Mouse (Mus musculus): ENCODE data around the gene Rps6ka5. TPM values are rescaled to one million over a fixed set of nuclear protein-coding genes. Genes with fewer than 3 reads are reported as not detected.

The Rps6ka5 gene
- polyA plus RNA-seq, 1 experiment from 2014 or later = 7.0 TPM

DNA sequence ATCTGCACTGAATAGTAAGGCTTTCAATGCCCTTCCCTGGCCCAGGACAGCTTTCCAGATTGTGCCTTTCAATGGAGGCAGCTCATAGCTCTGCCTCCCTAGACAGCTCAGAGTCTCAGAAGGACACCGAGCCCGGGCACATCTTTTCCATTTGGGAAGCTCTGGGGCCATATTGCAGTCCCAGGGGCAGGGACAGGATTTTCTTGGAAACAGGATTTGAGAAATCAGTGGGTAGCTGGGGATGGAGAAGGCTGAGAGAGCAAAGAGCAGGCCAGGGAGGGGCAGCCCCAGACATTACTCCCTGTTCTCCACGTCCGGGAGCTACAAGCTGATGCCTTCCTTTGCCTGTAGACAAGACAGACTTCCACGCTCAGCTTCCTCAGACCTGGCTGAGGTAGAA, 197.1 kb downstream of the Rps6ka5 start:
- no peak overlapping the region for H3K4me3 ChIP-seq (ENCODE audit: low read depth, low read length)
- H3K27me3 ChIP-seq (ENCODE audit: control insufficient read depth, insufficient read depth, low read depth, low read length) = no peaks in the 10 kb centered on the region
- no peak overlapping the region for H3K4me2 ChIP-seq (ENCODE audit: low read length)
- H3K27ac ChIP-seq (ENCODE audit: low read length) = no peak overlapping the region
- WGBS = 88% methylated on average over 5 of the region's 5 CpGs
- H3K36me3 ChIP-seq (ENCODE audit: control insufficient read depth, insufficient read depth, low read length) = no peaks in the 10 kb centered on the region
- ATAC-seq = no peak
- no peak overlapping the region for H3K9ac ChIP-seq (ENCODE audit: low read depth, low read length)
- H3K4me1 ChIP-seq (ENCODE audit: control insufficient read depth, insufficient read depth, low read length) = peaks cover 8% of the 10 kb centered on the region; the same call in 1 of the 2 replicates
- H3K9me3 ChIP-seq (replicated peaks; ENCODE audit: control insufficient read depth, low read length, poor library complexity, severe bottlenecking) = no peaks in the 10 kb centered on the region

- 29% methylated on average over 8 of the region's 8 CpGs for WGBS
- Histone ChIP-seq H3K36me3 (ENCODE audit: control insufficient read depth, insufficient read depth, low read length) (no peaks in the 10 kb centered on the region), H3K4me1 (ENCODE audit: control insufficient read depth, insufficient read depth, low read length) (peaks cover 8% of the 10 kb centered on the region; the same call in 1 of the 2 replicates), H3K9me3 (replicated peaks; ENCODE audit: control insufficient read depth, low read length, poor library complexity, severe bottlenecking) (no peaks in the 10 kb centered on the region), H3K4me3 (ENCODE audit: low read depth, low read length) (no peak overlapping the region), H3K9ac (ENCODE audit: low read depth, low read length) (no peak overlapping the region), H3K27ac (ENCODE audit: low read length) (no peak overlapping the region), H3K4me2 (ENCODE audit: low read length) (no peak overlapping the region), H3K27me3 (ENCODE audit: control insufficient read depth, insufficient read depth, low read depth, low read length) (no peaks in the 10 kb centered on the region)
- ATAC-seq = no peak
Measured at GRCm38 (mm10) chr12:100529172-100529571, 197.6 kb downstream of the Rps6ka5 start.

- WGBS = 73% methylated on average over 3 of the region's 3 CpGs
Measured at GRCm38 (mm10) chr12:100528246-100528645, 198.5 kb downstream of the Rps6ka5 start.

DNA sequence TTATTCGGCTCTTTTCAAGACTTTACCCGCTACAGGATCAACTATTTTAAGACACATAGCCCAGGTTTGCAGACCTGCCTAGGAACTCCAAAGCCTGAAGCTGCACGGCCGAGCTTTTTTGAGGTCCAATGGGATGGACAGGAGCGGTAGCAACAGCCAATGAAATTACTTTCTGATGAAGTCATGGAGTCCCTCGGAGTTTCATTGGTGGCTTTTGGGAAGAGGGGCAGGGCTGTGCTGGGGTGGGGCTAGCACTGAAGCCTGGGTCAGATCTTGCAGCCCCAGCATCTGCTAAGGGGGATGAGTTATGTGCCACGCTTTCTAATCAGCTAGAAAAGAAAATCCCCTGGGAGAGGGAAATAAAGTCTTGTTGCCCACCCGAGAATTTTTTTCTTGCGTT, 199.0 kb downstream of the Rps6ka5 start:
- Histone ChIP-seq H3K4me3 (ENCODE audit: low read depth, low read length) (peak overlapping the region; percentile 29), H3K9ac (ENCODE audit: low read depth, low read length) (no peak overlapping the region), H3K27me3 (ENCODE audit: control insufficient read depth, insufficient read depth, low read depth, low read length) (no peaks in the 10 kb centered on the region), H3K9me3 (replicated peaks; ENCODE audit: control insufficient read depth, low read length, poor library complexity, severe bottlenecking) (no peaks in the 10 kb centered on the region), H3K36me3 (ENCODE audit: control insufficient read depth, insufficient read depth, low read length) (no peaks in the 10 kb centered on the region), H3K4me1 (ENCODE audit: control insufficient read depth, insufficient read depth, low read length) (peaks cover 8% of the 10 kb centered on the region; the same call in 1 of the 2 replicates), H3K27ac (ENCODE audit: low read length) (0 out of 2 replicates have a peak overlapping the region, but pooled peaks have one; percentile 43), H3K4me2 (ENCODE audit: low read length) (peak overlapping the region; percentile 65)
- WGBS = 10% methylated on average over 9 of the region's 9 CpGs
- peak; percentile 99 for ATAC-seq

More at GRCm38 (mm10) chr12:100528246-100528645, 198.5 kb downstream of the Rps6ka5 start:
- no peaks in the 10 kb centered on the region for H3K36me3 ChIP-seq (ENCODE audit: control insufficient read depth, insufficient read depth, low read length)
- no peak overlapping the region for H3K4me3 ChIP-seq (ENCODE audit: low read depth, low read length)
- peaks cover 8% of the 10 kb centered on the region; the same call in 1 of the 2 replicates for H3K4me1 ChIP-seq (ENCODE audit: control insufficient read depth, insufficient read depth, low read length)
- ATAC-seq = peak; percentile 30; the same call in 1 of the 2 replicates
- H3K9me3 ChIP-seq (replicated peaks; ENCODE audit: control insufficient read depth, low read length, poor library complexity, severe bottlenecking) = no peaks in the 10 kb centered on the region
- no peaks in the 10 kb centered on the region for H3K27me3 ChIP-seq (ENCODE audit: control insufficient read depth, insufficient read depth, low read depth, low read length)
- H3K9ac ChIP-seq (ENCODE audit: low read depth, low read length) = no peak overlapping the region
- peak overlapping the region; percentile 65 for H3K4me2 ChIP-seq (ENCODE audit: low read length)
- no peak overlapping the region for H3K27ac ChIP-seq (ENCODE audit: low read length)

DNA sequence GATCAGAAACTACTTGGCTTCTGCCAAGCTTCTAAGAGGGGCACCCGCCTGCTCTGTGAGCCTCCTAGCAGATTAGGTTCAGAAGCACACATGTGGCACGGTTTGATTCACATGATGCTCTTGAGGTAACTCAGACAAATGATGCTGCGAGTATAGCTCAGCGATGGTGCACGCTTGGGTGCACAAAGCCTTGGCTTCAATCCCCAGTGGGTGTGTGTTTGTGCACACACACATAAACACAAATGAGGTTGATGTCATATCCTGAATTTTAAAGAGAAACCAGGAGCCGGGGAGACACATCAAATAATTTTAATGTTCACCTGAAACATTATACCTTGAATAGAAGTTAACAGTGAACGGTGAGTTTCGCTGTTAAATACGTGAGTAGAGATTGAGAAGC, 199.5 kb downstream of the Rps6ka5 start:
- peak overlapping the region; percentile 65 for H3K4me2 ChIP-seq (ENCODE audit: low read length)
- peaks cover 8% of the 10 kb centered on the region; the same call in 1 of the 2 replicates for H3K4me1 ChIP-seq (ENCODE audit: control insufficient read depth, insufficient read depth, low read length)
- 0 out of 2 replicates have a peak overlapping the region, but pooled peaks have one; percentile 43 for H3K27ac ChIP-seq (ENCODE audit: low read length)
- no peaks in the 10 kb centered on the region for H3K9me3 ChIP-seq (replicated peaks; ENCODE audit: control insufficient read depth, low read length, poor library complexity, severe bottlenecking)
- H3K36me3 ChIP-seq (ENCODE audit: control insufficient read depth, insufficient read depth, low read length) = no peaks in the 10 kb centered on the region
- peak; percentile 22; the same call in 1 of the 2 replicates for ATAC-seq
- H3K27me3 ChIP-seq (ENCODE audit: control insufficient read depth, insufficient read depth, low read depth, low read length) = no peaks in the 10 kb centered on the region
- H3K9ac ChIP-seq (ENCODE audit: low read depth, low read length) = 0 out of 2 replicates have a peak overlapping the region, but pooled peaks have one; percentile 15
- peak overlapping the region; percentile 29 for H3K4me3 ChIP-seq (ENCODE audit: low read depth, low read length)
- 50% methylated on average over 9 of the region's 9 CpGs for WGBS

DNA sequence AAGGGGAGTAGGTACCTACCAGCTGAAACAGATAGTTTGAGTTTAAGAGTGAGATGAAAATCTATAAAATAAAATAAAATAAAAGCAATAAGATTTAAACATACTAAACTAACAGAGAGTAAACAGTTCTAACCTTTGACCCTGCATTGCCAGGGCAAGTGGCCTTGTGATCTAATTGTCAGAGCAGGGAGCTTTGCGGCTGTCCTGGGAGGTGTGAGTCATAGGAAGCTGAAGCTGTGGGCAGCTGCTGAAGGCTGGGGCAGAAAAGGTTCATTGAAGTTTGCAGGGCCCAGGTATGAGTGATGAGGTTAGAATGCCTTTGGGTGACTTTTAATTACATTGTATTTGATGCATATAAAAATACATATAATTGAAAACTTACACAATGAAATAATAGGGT, 200.8 kb downstream of the Rps6ka5 start:
- Histone ChIP-seq H3K4me1 (ENCODE audit: control insufficient read depth, insufficient read depth, low read length) (peaks cover 12% of the 10 kb centered on the region), H3K27ac (ENCODE audit: low read length) (no peak overlapping the region), H3K4me3 (ENCODE audit: low read depth, low read length) (no peak overlapping the region), H3K27me3 (ENCODE audit: control insufficient read depth, insufficient read depth, low read depth, low read length) (no peaks in the 10 kb centered on the region), H3K9me3 (replicated peaks; ENCODE audit: control insufficient read depth, low read length, poor library complexity, severe bottlenecking) (no peaks in the 10 kb centered on the region), H3K36me3 (ENCODE audit: control insufficient read depth, insufficient read depth, low read length) (no peaks in the 10 kb centered on the region), H3K9ac (ENCODE audit: low read depth, low read length) (no peak overlapping the region), H3K4me2 (ENCODE audit: low read length) (no peak overlapping the region)
- WGBS = 85% methylated on average over 1 of the region's 1 CpGs
- no peak for ATAC-seq

GRCm38 (mm10) chr12:100520794-100521186, 206.0 kb downstream of the Rps6ka5 start, which contains the start of gene Ttc7b:
TSS of gene Ttc7b (minus strand) at chr12:100520826.
- Histone ChIP-seq H3K4me3 (ENCODE audit: low read depth, low read length) (peak within 1 kb of the TSS; percentile 65), H3K36me3 (ENCODE audit: control insufficient read depth, insufficient read depth, low read length) (no peaks in the 10 kb centered on the region), H3K4me1 (ENCODE audit: control insufficient read depth, insufficient read depth, low read length) (peaks cover 27% of the 10 kb centered on the region), H3K9me3 (replicated peaks; ENCODE audit: control insufficient read depth, low read length, poor library complexity, severe bottlenecking) (no peaks in the 10 kb centered on the region), H3K4me2 (ENCODE audit: low read length) (peak within 1 kb of the TSS; percentile 81), H3K9ac (ENCODE audit: low read depth, low read length) (peak within 1 kb of the TSS; percentile 99), H3K27ac (ENCODE audit: low read length) (peak within 1 kb of the TSS; percentile 87), H3K27me3 (ENCODE audit: control insufficient read depth, insufficient read depth, low read depth, low read length) (no peaks in the 10 kb centered on the region)
- ATAC-seq = peak; percentile 71
- under 1% methylated on average over 38 of the region's 42 CpGs for WGBS

DNA sequence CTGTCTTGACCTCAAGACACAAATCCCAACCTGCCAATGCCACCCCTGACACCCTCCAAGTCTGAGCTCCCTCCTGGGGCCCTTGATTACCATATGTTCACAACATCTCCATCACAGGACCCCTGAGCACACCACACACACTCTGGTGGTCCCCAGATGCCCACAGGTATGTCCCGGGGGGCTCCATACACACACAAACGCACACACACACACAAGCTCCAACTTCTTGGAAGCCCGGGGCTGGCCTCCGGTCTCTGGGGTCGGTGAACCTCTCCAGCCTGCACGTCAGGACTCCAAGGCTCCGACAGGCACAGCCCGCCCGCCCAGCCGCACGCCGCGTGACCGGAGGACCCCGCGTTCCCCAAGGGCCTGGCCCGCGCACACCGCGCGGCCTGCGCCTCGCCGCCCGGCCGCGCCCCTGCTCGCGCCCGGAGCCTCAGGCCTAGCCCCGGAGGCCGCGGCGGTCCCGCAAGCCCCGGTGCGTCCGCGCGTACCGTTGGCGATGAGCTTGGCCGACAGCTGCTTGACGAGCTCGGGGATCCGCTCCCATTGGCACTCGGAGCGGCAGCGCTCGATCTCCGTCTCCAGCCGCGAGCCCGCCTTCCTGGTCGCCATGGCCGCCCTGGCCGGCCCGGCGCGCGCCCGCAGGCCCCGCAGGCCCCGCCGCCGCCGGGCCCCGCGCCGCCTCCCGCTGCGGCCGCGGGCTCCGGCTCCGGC, 206.5 kb downstream of the Rps6ka5 start:
- peak overlapping the region; percentile 87 for H3K27ac ChIP-seq (ENCODE audit: low read length)
- peak overlapping the region; percentile 81 for H3K4me2 ChIP-seq (ENCODE audit: low read length)
- no peaks in the 10 kb centered on the region for H3K27me3 ChIP-seq (ENCODE audit: control insufficient read depth, insufficient read depth, low read depth, low read length)
- WGBS = under 1% methylated on average over 56 of the region's 76 CpGs
- H3K4me3 ChIP-seq (ENCODE audit: low read depth, low read length) = peak overlapping the region; percentile 65
- H3K4me1 ChIP-seq (ENCODE audit: control insufficient read depth, insufficient read depth, low read length) = peaks cover 27% of the 10 kb centered on the region
- peak; percentile 67 for ATAC-seq
- H3K9ac ChIP-seq (ENCODE audit: low read depth, low read length) = peak overlapping the region; percentile 99
- H3K36me3 ChIP-seq (ENCODE audit: control insufficient read depth, insufficient read depth, low read length) = no peaks in the 10 kb centered on the region
- H3K9me3 ChIP-seq (replicated peaks; ENCODE audit: control insufficient read depth, low read length, poor library complexity, severe bottlenecking) = no peaks in the 10 kb centered on the region

DNA sequence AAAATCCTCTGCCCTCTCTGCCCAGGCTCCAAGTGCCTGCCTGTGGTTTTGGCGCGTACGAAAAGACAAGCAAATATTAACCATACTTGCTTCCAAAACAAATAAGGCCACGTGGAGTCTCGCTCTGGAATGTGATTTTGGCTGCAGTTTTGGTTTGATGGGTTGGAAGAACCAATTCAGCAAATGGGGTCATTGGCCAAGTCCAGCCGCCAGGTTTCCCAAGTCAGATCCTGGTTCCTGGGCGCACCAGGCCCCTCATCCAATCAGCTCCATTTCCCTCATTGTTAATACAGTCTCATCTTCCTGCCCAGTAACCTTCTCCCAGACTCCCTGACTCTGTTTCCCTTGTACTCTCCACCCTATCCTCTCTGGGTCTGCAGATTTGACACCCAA, 207.1 kb downstream of the Rps6ka5 start:
- H3K27ac ChIP-seq (ENCODE audit: low read length) = peak overlapping the region; percentile 87
- H3K9me3 ChIP-seq (replicated peaks; ENCODE audit: control insufficient read depth, low read length, poor library complexity, severe bottlenecking) = no peaks in the 10 kb centered on the region
- peak overlapping the region; percentile 99 for H3K9ac ChIP-seq (ENCODE audit: low read depth, low read length)
- no peaks in the 10 kb centered on the region for H3K27me3 ChIP-seq (ENCODE audit: control insufficient read depth, insufficient read depth, low read depth, low read length)
- peak overlapping the region; percentile 81 for H3K4me2 ChIP-seq (ENCODE audit: low read length)
- WGBS = 42% methylated on average over 7 of the region's 7 CpGs
- H3K4me1 ChIP-seq (ENCODE audit: control insufficient read depth, insufficient read depth, low read length) = peaks cover 27% of the 10 kb centered on the region
- ATAC-seq = peak; percentile 25
- no peaks in the 10 kb centered on the region for H3K36me3 ChIP-seq (ENCODE audit: control insufficient read depth, insufficient read depth, low read length)
- peak overlapping the region; percentile 65 for H3K4me3 ChIP-seq (ENCODE audit: low read depth, low read length)
